9 mouse cellular contexts compared by ENCODE assay signal in the genomic region with DNA sequence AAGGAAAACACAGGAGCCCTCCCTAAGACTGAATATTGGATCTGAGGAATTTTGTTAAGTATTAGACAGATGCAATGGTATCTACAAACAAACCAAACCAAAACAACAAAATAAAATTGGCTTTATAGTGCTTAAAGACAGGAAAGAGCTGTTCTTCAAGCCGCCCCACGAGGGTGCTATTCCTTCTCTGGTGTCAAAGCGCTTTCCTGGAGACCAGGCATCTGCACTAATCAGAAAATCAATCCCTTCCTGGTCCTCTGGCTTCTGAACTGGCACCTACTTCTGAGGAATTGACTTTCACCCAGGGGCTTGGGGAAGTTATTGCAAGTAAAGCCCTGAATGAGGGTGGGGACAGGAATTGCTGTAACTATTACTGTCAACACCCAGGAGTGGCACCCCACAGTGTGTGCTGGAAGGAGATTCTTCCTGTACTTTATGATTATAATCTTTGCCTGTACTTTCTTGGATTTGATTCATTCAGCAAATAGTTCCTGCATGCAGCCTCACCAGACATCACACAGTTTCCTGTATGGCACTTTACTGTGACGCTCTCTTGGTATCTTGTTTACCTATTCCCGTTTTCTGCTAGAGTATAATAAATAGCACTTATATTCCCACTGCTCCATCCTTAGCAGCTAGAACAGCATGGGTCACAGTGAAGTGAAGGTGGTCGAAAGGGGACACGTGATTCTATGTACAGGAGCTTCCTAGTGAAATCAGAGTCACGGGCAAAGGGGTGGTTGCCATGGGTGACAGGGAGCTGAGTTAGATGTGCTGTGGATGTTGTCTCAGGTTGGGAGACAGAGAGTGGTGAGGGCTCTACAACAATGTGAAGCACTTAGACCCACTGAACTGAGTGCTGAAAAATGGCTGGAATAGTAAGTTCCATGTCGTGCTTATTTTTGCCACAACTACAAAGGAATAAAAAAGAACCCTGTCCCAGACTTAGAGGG.
DNase-seq lines count a peak whose midpoint lies in the region; ATAC-seq lines count a peak whose summit lies in the region.
"Had no signal": no experiment of that assay in that cellular context is flagged by ENCODE, and none has a peak within 500 bp of the region (broad histone marks: within the 10 kb centered on the region; RNA-seq: fewer than 3 reads in every experiment).

No protein-coding gene starts in this region.

- no peak overlapping the region for H3K9ac ChIP-seq in lung, embryonic 16.5 days (ENCODE audit: low read length)
- H3K9ac ChIP-seq: midbrain, embryonic 12.5 days had no signal

- peak; percentile 61 for DNase-seq in heart, adult 11 months
- DNase-seq in heart, adult 8-10 months (ENCODE audit: low spot score), result no peak
- peak; percentile 21 to 47 for DNase-seq in right cerebral cortex, adult 2 months (ENCODE audit: low spot score in 2 of 2)
- no peak for DNase-seq in right cerebral cortex, postnatal 36 days (ENCODE audit: low spot score in 2 of 2)
- peak; percentile 37 for DNase-seq in embryonic facial prominence, embryonic 10.5 days (ENCODE audit: low spot score)
- DNase-seq in ovary, postnatal 10 days (ENCODE audit: low spot score), result no peak
- DNase-seq in cerebellum, adult 8-10 months, result no peak

- no peaks in the 10 kb centered on the region for H3K9me3 ChIP-seq in embryonic facial prominence, embryonic 10.5 days
- no peaks in the 10 kb centered on the region for H3K9me3 ChIP-seq in lung, embryonic 16.5 days (ENCODE audit: control insufficient read depth, low read length)
- H3K9me3 ChIP-seq: midbrain, embryonic 12.5 days had no signal

- H3K4me3 ChIP-seq in embryonic facial prominence, embryonic 10.5 days, result no peak overlapping the region
- peak overlapping the region; percentile 30 for H3K4me3 ChIP-seq in lung, embryonic 16.5 days (ENCODE audit: low read length)
- H3K4me3 ChIP-seq: midbrain, embryonic 12.5 days had no signal

- no peaks in the 10 kb centered on the region for H3K4me1 ChIP-seq in embryonic facial prominence, embryonic 10.5 days
- peaks cover 13% of the 10 kb centered on the region; the same call in 1 of the 2 replicates for H3K4me1 ChIP-seq in lung, embryonic 16.5 days (replicated peaks; ENCODE audit: control insufficient read depth, insufficient read depth, low read length)

- H3K27me3 ChIP-seq in embryonic facial prominence, embryonic 10.5 days (replicated peaks; ENCODE audit: low read depth, poor library complexity, severe bottlenecking), result no peaks in the 10 kb centered on the region
- no peaks in the 10 kb centered on the region for H3K27me3 ChIP-seq in lung, embryonic 16.5 days (ENCODE audit: control insufficient read depth, insufficient read depth, low read depth, low read length)
- H3K27me3 ChIP-seq: midbrain, embryonic 12.5 days had no signal

- no peaks in the 10 kb centered on the region for H3K36me3 ChIP-seq in embryonic facial prominence, embryonic 10.5 days (replicated peaks)
- H3K36me3 ChIP-seq in lung, embryonic 16.5 days (ENCODE audit: control insufficient read depth, insufficient read depth, low read length), result no peaks in the 10 kb centered on the region
- H3K36me3 ChIP-seq: midbrain, embryonic 12.5 days had no signal

- 68% methylated on average over 9 of the region's 9 CpGs for WGBS in embryonic facial prominence, embryonic 10.5 days
- WGBS in lung, embryonic 16.5 days, result 20% methylated on average over 9 of the region's 9 CpGs

- no peak overlapping the region for H3K27ac ChIP-seq in embryonic facial prominence, embryonic 10.5 days (replicated peaks)
- H3K27ac ChIP-seq in lung, embryonic 16.5 days (ENCODE audit: low read length), result no peak overlapping the region
- H3K27ac ChIP-seq: midbrain, embryonic 12.5 days had no signal

- peak; percentile 15; the same call in 1 of the 2 replicates for ATAC-seq in lung, embryonic 16.5 days (ENCODE audit: low read depth)

- peak overlapping the region; percentile 51 for H3K4me2 ChIP-seq in lung, embryonic 16.5 days (ENCODE audit: low read depth, low read length)
- H3K4me2 ChIP-seq: midbrain, embryonic 12.5 days had no signal

Comparison
In these comparisons a context has a peak if more than half of its experiments do, and no peak if none do; other contexts are left out.
1. DNase-seq: peak in heart, adult 11 months (single experiment), right cerebral cortex, adult 2 months (2 of 2) and embryonic facial prominence, embryonic 10.5 days (single experiment); none in heart, adult 8-10 months (single experiment), right cerebral cortex, postnatal 36 days (0 of 2), ovary, postnatal 10 days (single experiment) and cerebellum, adult 8-10 months (single experiment).